In the genomic region with DNA sequence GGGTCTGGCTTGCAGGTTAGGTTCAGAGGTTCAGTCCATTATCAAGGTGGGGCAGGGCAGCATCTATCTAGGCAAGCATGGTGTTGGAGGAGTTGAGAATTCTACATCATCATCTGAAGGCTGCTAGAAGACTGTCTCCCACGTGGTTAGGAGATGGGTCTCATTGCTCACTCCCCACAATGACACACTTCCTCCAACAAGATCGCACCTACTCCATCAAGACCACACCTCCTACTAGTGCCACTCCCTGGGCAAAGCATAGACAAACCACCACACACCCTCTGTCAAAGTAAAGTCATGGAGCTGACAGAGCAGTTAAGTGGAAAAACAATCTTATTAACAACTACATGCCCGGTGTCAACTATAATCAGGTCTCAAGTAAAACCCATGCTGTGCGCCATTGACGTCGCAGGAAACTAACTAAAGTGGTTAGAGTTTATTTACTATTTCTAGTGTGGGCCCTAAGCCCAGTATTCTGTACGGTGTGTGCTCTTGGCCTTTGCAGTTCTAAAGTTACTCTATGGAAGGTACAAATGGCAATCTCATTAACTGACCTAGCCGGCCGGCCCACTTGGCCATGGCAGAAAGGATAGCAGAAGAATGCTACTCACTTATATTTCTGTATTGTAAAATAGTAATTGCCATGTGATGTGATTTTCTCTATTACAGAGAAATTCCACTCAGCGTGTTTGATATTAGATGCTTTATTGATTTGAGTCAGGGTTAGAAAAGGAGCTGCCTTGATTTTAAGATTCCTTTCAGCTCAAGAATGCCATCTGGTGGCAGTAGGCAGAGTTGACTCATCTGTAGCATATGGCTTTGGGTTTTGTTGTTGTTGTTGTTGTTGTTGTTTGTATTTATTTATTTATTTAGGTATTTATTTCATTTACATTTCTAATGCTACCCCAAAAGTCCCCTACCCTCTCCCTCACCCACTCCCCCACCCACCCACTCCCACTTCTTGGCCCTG, we compare ENCODE assay signal across 9 mouse cellular contexts. TPM values are rescaled to one million over a fixed set of nuclear protein-coding genes. Genes with fewer than 3 reads are reported as not detected.
DNase-seq lines count a peak whose midpoint lies in the region; ATAC-seq and TF ChIP-seq lines count a peak whose summit lies in the region.
"Had no signal": no experiment of that assay in that cellular context is flagged by ENCODE, and none has a peak within 500 bp of the region (broad histone marks: within the 10 kb centered on the region; RNA-seq: fewer than 3 reads in every experiment).

No protein-coding gene starts in this region.

- no peak overlapping the region for H3K4me2 ChIP-seq in hindbrain, postnatal 0 days (ENCODE audit: low read depth, low read length)
- H3K4me2 ChIP-seq: embryonic facial prominence, embryonic 12.5 days had no signal

- peak; percentile 71 for DNase-seq in hindbrain, postnatal 0 days (ENCODE audit: low spot score)
- DNase-seq in hindbrain, embryonic 10.5 days (ENCODE audit: low spot score), result no peak
- DNase-seq in B cell, adult 2 months, result peak; percentile 50 to 62
- DNase-seq in Muller cell, postnatal 12 days (ENCODE audit: inconsistent ontology term), result peak; percentile 9
- peak; percentile 41 to 64 for DNase-seq in cerebellum, postnatal 25 days
- DNase-seq in layer of hippocampus, postnatal 10 days (ENCODE audit: low spot score in 2 of 2), result peak; percentile 25 to 33
- DNase-seq in thymus, postnatal 0 days (ENCODE audit: low spot score), result peak; percentile 61
- DNase-seq in urinary bladder, adult 18-20 months (ENCODE audit: low spot score in 2 of 2), result no peak

- no peaks in the 10 kb centered on the region for H3K9me3 ChIP-seq in hindbrain, postnatal 0 days (ENCODE audit: low read length)
- H3K9me3 ChIP-seq in hindbrain, embryonic 10.5 days, result no peaks in the 10 kb centered on the region
- H3K9me3 ChIP-seq: embryonic facial prominence, embryonic 12.5 days had no signal

- no peaks in the 10 kb centered on the region for H3K4me1 ChIP-seq in hindbrain, postnatal 0 days (ENCODE audit: insufficient read depth, low read length)
- no peaks in the 10 kb centered on the region for H3K4me1 ChIP-seq in hindbrain, embryonic 10.5 days (replicated peaks)
- H3K4me1 ChIP-seq: embryonic facial prominence, embryonic 12.5 days had no signal

- peak; percentile 82 for TF ChIP-seq CTCF in hindbrain, postnatal 0 days (IDR thresholded peaks at IDR 0.05; ENCODE audit: low read depth)

- H3K36me3 ChIP-seq in hindbrain, postnatal 0 days (ENCODE audit: insufficient read depth, low read length), result no peaks in the 10 kb centered on the region
- H3K36me3 ChIP-seq in hindbrain, embryonic 10.5 days, result peaks cover 64% of the 10 kb centered on the region

- no peaks in the 10 kb centered on the region for H3K27me3 ChIP-seq in hindbrain, postnatal 0 days (ENCODE audit: insufficient read depth, low read length)
- no peaks in the 10 kb centered on the region for H3K27me3 ChIP-seq in hindbrain, embryonic 10.5 days (ENCODE audit: insufficient read depth, poor library complexity, severe bottlenecking)
- H3K27me3 ChIP-seq: embryonic facial prominence, embryonic 12.5 days had no signal

- H3K27ac ChIP-seq in hindbrain, postnatal 0 days, result no peak overlapping the region
- no peak overlapping the region for H3K27ac ChIP-seq in hindbrain, embryonic 10.5 days
- H3K27ac ChIP-seq: embryonic facial prominence, embryonic 12.5 days had no signal

- 87% methylated on average over 10 of the region's 10 CpGs for WGBS in hindbrain, postnatal 0 days
- 88% methylated on average over 10 of the region's 10 CpGs for WGBS in hindbrain, embryonic 10.5 days

- no peak overlapping the region for H3K4me3 ChIP-seq in hindbrain, postnatal 0 days (ENCODE audit: low read length)
- no peak overlapping the region for H3K4me3 ChIP-seq in hindbrain, embryonic 10.5 days
- H3K4me3 ChIP-seq: embryonic facial prominence, embryonic 12.5 days had no signal

- ATAC-seq in hindbrain, postnatal 0 days, result no peak

- H3K9ac ChIP-seq in hindbrain, postnatal 0 days (replicated peaks; ENCODE audit: low read length), result no peak overlapping the region
- H3K9ac ChIP-seq: embryonic facial prominence, embryonic 12.5 days had no signal

RNA-seq across cellular contexts. Expression of a gene that starts 15.3 kb away (rescaled TPM):
- total RNA-seq in hindbrain, postnatal 0 days (2014; rRNA removed), result 8.1 and 9.7 TPM in 2 replicates
- polyA plus RNA-seq in hindbrain, postnatal 0 days (2015; fragmentation: Nextera tagmentation; extraction: Ambion mirVana), result 9.0 and 9.6 TPM in 2 replicates
- 21.7 and 28.1 TPM in 2 replicates for polyA plus RNA-seq in hindbrain, embryonic 10.5 days (2016; fragmentation: Nextera tagmentation; extraction: Ambion mirVana)
- total RNA-seq in layer of hippocampus, postnatal 10 days (2021), result 10 to 100 TPM; 11.4 to 13.7 TPM
- 16.5 and 16.9 TPM in 2 replicates for polyA plus RNA-seq in thymus, postnatal 0 days (2015; fragmentation: Nextera tagmentation; extraction: Ambion mirVana)

RNA-seq across cellular contexts. Expression of a gene that starts 29.2 kb away (rescaled TPM):
- total RNA-seq in hindbrain, postnatal 0 days (2014; rRNA removed), result 36.1 and 44.3 TPM in 2 replicates
- 21.8 and 22.5 TPM in 2 replicates for polyA plus RNA-seq in hindbrain, postnatal 0 days (2015; fragmentation: Nextera tagmentation; extraction: Ambion mirVana)
- 0.05 and 0.09 TPM in 2 replicates for polyA plus RNA-seq in hindbrain, embryonic 10.5 days (2016; fragmentation: Nextera tagmentation; extraction: Ambion mirVana)
- 10 to 100 TPM; 28.7 to 32.3 TPM for total RNA-seq in layer of hippocampus, postnatal 10 days (2021)
- 2.9 and 3.6 TPM in 2 replicates for polyA plus RNA-seq in thymus, postnatal 0 days (2015; fragmentation: Nextera tagmentation; extraction: Ambion mirVana)

RNA-seq across cellular contexts. Expression of a gene that starts 32.4 kb away (rescaled TPM):
- total RNA-seq in hindbrain, postnatal 0 days (2014; rRNA removed), result 4.8 and 5.3 TPM in 2 replicates
- 3.4 and 4.0 TPM in 2 replicates for polyA plus RNA-seq in hindbrain, postnatal 0 days (2015; fragmentation: Nextera tagmentation; extraction: Ambion mirVana)
- 3.0 and 4.4 TPM in 2 replicates for polyA plus RNA-seq in hindbrain, embryonic 10.5 days (2016; fragmentation: Nextera tagmentation; extraction: Ambion mirVana)
- 10 to 100 TPM; 10.4 to 12.2 TPM for total RNA-seq in layer of hippocampus, postnatal 10 days (2021)
- polyA plus RNA-seq in thymus, postnatal 0 days (2015; fragmentation: Nextera tagmentation; extraction: Ambion mirVana), result 0.16 and 0.22 TPM in 2 replicates

Comparison
In these comparisons a context has a peak if more than half of its experiments do, and no peak if none do; other contexts are left out.
1. DNase-seq: peak in hindbrain, postnatal 0 days (single experiment), B cell, adult 2 months (2 of 2), Muller cell, postnatal 12 days (single experiment), cerebellum, postnatal 25 days (2 of 2), layer of hippocampus, postnatal 10 days (2 of 2) and thymus, postnatal 0 days (single experiment); none in hindbrain, embryonic 10.5 days (single experiment) and urinary bladder, adult 18-20 months (0 of 2).